Mouse (Mus musculus) effector memory CD4-positive, alpha-beta T cell, adult 7 months (primary cell): ENCODE results near the gene Olfr834. TPM values are rescaled to one million over a fixed set of nuclear protein-coding genes. Genes with fewer than 3 reads are reported as not detected.

Experiments used
- polyA plus RNA-seq: library from polyadenylated mRNA; unstranded; fragments of 100-300 nt; shearing (Covaris generic); gene quantifications from one replicate; pipeline ENCODE4 v1.2.1, GENCODE M21; 2017

The Olfr834 gene
- polyA plus RNA-seq, result not detected

GRCm38 (mm10) chr9:18987690-18988089 lies at the start of gene Olfr834:
Gene Olfr834 (plus strand): TSS chr9:18987990.

GRCm38 (mm10) chr9:19032435-19032834 lies 44.6 kb downstream of the Olfr834 start, which contains the start of gene Olfr835:
Gene Olfr835 (plus strand): TSS chr9:19032735.

Other genes starting within 250 kb of the Olfr834 start
- gene Olfr24, start 224.0 kb upstream of the Olfr834 start, polyA plus RNA-seq, result 0.28 TPM
- gene Olfr828, start 168.5 kb upstream of the Olfr834 start, polyA plus RNA-seq, result not detected
- not detected for gene Olfr829, start 133.1 kb upstream of the Olfr834 start, polyA plus RNA-seq
- gene Olfr830, start 113.3 kb upstream of the Olfr834 start, polyA plus RNA-seq, result not detected
- not detected for gene Olfr832, start 50.9 kb upstream of the Olfr834 start, polyA plus RNA-seq
- not detected for gene Olfr835, start 44.7 kb downstream of the Olfr834 start, polyA plus RNA-seq
- not detected for gene Olfr836, start 132.4 kb downstream of the Olfr834 start, polyA plus RNA-seq
- gene Olfr837, start 148.3 kb downstream of the Olfr834 start, polyA plus RNA-seq, result 0.85 TPM
- not detected for gene Olfr839-ps1, start 189.3 kb downstream of the Olfr834 start, polyA plus RNA-seq